Mouse (Mus musculus): ENCODE results near the gene Nxpe3. TPM values are rescaled to one million over a fixed set of nuclear protein-coding genes. Genes with fewer than 3 reads are reported as not detected.

Gene Nxpe3
- polyA plus RNA-seq, 1 experiment from 2014 or later = 0.85 TPM

- 93% methylated on average over 6 of the region's 6 CpGs for WGBS
- peaks cover 15% of the 10 kb centered on the region for H3K36me3 ChIP-seq (ENCODE audit: control insufficient read depth, insufficient read depth, low read length)
- H3K4me1 ChIP-seq (ENCODE audit: control insufficient read depth, insufficient read depth, low read length) = no peaks in the 10 kb centered on the region
- no peak overlapping the region for H3K4me3 ChIP-seq (replicated peaks; ENCODE audit: low read length)
- H3K27me3 ChIP-seq (ENCODE audit: control insufficient read depth, insufficient read depth, low read length) = no peaks in the 10 kb centered on the region
- no peak for ATAC-seq (ENCODE audit: insufficient read depth, low FRiP score)
- H3K27ac ChIP-seq (ENCODE audit: low read length) = no peak overlapping the region
- H3K9ac ChIP-seq (ENCODE audit: low read length) = no peak overlapping the region
- H3K9me3 ChIP-seq (replicated peaks; ENCODE audit: control insufficient read depth, low read length) = no peaks in the 10 kb centered on the region
- H3K4me2 ChIP-seq (ENCODE audit: low read depth, low read length) = no peak overlapping the region
Observed at GRCm38 (mm10) chr16:55809345-55809744, 85.7 kb downstream of the Nxpe3 start.

- H3K4me2 ChIP-seq (ENCODE audit: low read depth, low read length) = no peak overlapping the region
- no peak overlapping the region for H3K4me3 ChIP-seq (replicated peaks; ENCODE audit: low read length)
- no peak overlapping the region for H3K9ac ChIP-seq (ENCODE audit: low read length)
- no peak for ATAC-seq (ENCODE audit: insufficient read depth, low FRiP score)
- no peaks in the 10 kb centered on the region for H3K9me3 ChIP-seq (replicated peaks; ENCODE audit: control insufficient read depth, low read length)
- peaks cover 1% of the 10 kb centered on the region for H3K36me3 ChIP-seq (ENCODE audit: control insufficient read depth, insufficient read depth, low read length)
- no peaks in the 10 kb centered on the region for H3K4me1 ChIP-seq (ENCODE audit: control insufficient read depth, insufficient read depth, low read length)
- WGBS = 63% methylated on average over 6 of the region's 6 CpGs
- H3K27me3 ChIP-seq (ENCODE audit: control insufficient read depth, insufficient read depth, low read length) = no peaks in the 10 kb centered on the region
- no peak overlapping the region for H3K27ac ChIP-seq (ENCODE audit: low read length)
Observed at GRCm38 (mm10) chr16:55807505-55807932, 87.6 kb downstream of the Nxpe3 start.

GRCm38 (mm10) chr16:55804799-55805198, 90.3 kb downstream of the Nxpe3 start:
- Histone ChIP-seq H3K36me3 (ENCODE audit: control insufficient read depth, insufficient read depth, low read length) (no peaks in the 10 kb centered on the region), H3K4me3 (replicated peaks; ENCODE audit: low read length) (no peak overlapping the region), H3K27ac (ENCODE audit: low read length) (no peak overlapping the region), H3K27me3 (ENCODE audit: control insufficient read depth, insufficient read depth, low read length) (no peaks in the 10 kb centered on the region), H3K9me3 (replicated peaks; ENCODE audit: control insufficient read depth, low read length) (no peaks in the 10 kb centered on the region), H3K4me2 (ENCODE audit: low read depth, low read length) (no peak overlapping the region), H3K4me1 (ENCODE audit: control insufficient read depth, insufficient read depth, low read length) (no peaks in the 10 kb centered on the region), H3K9ac (ENCODE audit: low read length) (no peak overlapping the region)
- WGBS = 93% methylated on average over 1 of the region's 1 CpGs
- ATAC-seq (ENCODE audit: insufficient read depth, low FRiP score) = no peak

GRCm38 (mm10) chr16:55801629-55802028, 93.5 kb downstream of the Nxpe3 start:
- no peak for ATAC-seq (ENCODE audit: insufficient read depth, low FRiP score)
- H3K27ac ChIP-seq (ENCODE audit: low read length) = no peak overlapping the region
- 50% methylated on average over 1 of the region's 1 CpGs for WGBS

GRCm38 (mm10) chr16:55798845-55799244, 96.2 kb downstream of the Nxpe3 start:
- Histone ChIP-seq H3K36me3 (ENCODE audit: control insufficient read depth, insufficient read depth, low read length) (no peaks in the 10 kb centered on the region), H3K4me3 (replicated peaks; ENCODE audit: low read length) (no peak overlapping the region), H3K4me2 (ENCODE audit: low read depth, low read length) (no peak overlapping the region), H3K9ac (ENCODE audit: low read length) (no peak overlapping the region), H3K4me1 (ENCODE audit: control insufficient read depth, insufficient read depth, low read length) (peaks cover 5% of the 10 kb centered on the region; the same call in 1 of the 2 replicates), H3K27ac (ENCODE audit: low read length) (no peak overlapping the region), H3K27me3 (ENCODE audit: control insufficient read depth, insufficient read depth, low read length) (no peaks in the 10 kb centered on the region), H3K9me3 (replicated peaks; ENCODE audit: control insufficient read depth, low read length) (no peaks in the 10 kb centered on the region)
- no peak for ATAC-seq (ENCODE audit: insufficient read depth, low FRiP score)
- 65% methylated on average over 7 of the region's 7 CpGs for WGBS

More at GRCm38 (mm10) chr16:55801629-55802028, 93.5 kb downstream of the Nxpe3 start:
- H3K4me3 ChIP-seq (replicated peaks; ENCODE audit: low read length) = no peak overlapping the region
- peaks cover 5% of the 10 kb centered on the region; the same call in 1 of the 2 replicates for H3K4me1 ChIP-seq (ENCODE audit: control insufficient read depth, insufficient read depth, low read length)
- no peak overlapping the region for H3K4me2 ChIP-seq (ENCODE audit: low read depth, low read length)
- H3K36me3 ChIP-seq (ENCODE audit: control insufficient read depth, insufficient read depth, low read length) = no peaks in the 10 kb centered on the region
- no peaks in the 10 kb centered on the region for H3K9me3 ChIP-seq (replicated peaks; ENCODE audit: control insufficient read depth, low read length)
- no peaks in the 10 kb centered on the region for H3K27me3 ChIP-seq (ENCODE audit: control insufficient read depth, insufficient read depth, low read length)
- H3K9ac ChIP-seq (ENCODE audit: low read length) = no peak overlapping the region

DNA sequence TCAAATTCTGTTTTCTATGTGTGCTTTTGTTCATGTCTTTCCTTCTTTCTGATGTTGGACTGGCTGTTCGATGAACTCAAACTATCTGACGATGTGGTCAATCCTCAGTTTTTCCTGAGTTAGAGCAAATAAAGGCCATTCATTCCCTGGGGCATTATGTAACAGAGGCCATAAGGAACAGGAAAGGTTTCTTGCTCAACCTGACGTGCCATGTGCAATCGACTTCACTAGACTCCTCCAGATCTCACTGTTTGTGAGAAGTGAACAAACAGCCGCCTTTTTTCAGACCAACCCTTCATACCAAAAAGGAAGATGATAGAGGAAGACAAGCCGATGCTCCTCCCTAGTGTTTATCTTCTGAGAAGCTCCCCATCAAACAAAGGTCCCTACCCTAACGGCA, 104.8 kb downstream of the Nxpe3 start:
- Histone ChIP-seq H3K27ac (ENCODE audit: low read length) (no peak overlapping the region), H3K4me1 (ENCODE audit: control insufficient read depth, insufficient read depth, low read length) (no peaks in the 10 kb centered on the region)
- ATAC-seq (ENCODE audit: insufficient read depth, low FRiP score) = no peak

More for the DNA sequence above, 104.8 kb downstream of the Nxpe3 start:
- 79% methylated on average over 7 of the region's 7 CpGs for WGBS
- no peak overlapping the region for H3K9ac ChIP-seq (ENCODE audit: low read length)
- H3K9me3 ChIP-seq (replicated peaks; ENCODE audit: control insufficient read depth, low read length) = no peaks in the 10 kb centered on the region
- no peak overlapping the region for H3K4me2 ChIP-seq (ENCODE audit: low read depth, low read length)
- no peak overlapping the region for H3K4me3 ChIP-seq (replicated peaks; ENCODE audit: low read length)
- no peaks in the 10 kb centered on the region for H3K36me3 ChIP-seq (ENCODE audit: control insufficient read depth, insufficient read depth, low read length)
- H3K27me3 ChIP-seq (ENCODE audit: control insufficient read depth, insufficient read depth, low read length) = no peaks in the 10 kb centered on the region

Other genes with a start within 250 kb of the Nxpe3 start
- 10.0 and 10.6 TPM in 2 replicates for gene Nfkbiz, start 56.4 kb downstream of the Nxpe3 start, polyA plus RNA-seq (2015; fragmentation: Nextera tagmentation; extraction: Ambion mirVana)
- gene Cep97, start 39.6 kb upstream of the Nxpe3 start, polyA plus RNA-seq (2015; fragmentation: Nextera tagmentation; extraction: Ambion mirVana) = 6.8 TPM in 2 replicates
- gene Rpl24, start 71.0 kb upstream of the Nxpe3 start, polyA plus RNA-seq (2015; fragmentation: Nextera tagmentation; extraction: Ambion mirVana) = 560 and 735 TPM in 2 replicates
- gene Zbtb11, start 78.6 kb upstream of the Nxpe3 start, polyA plus RNA-seq (2015; fragmentation: Nextera tagmentation; extraction: Ambion mirVana) = 14.8 and 15.8 TPM in 2 replicates
- 200 and 216 TPM in 2 replicates for gene Pcnp, start 134.5 kb upstream of the Nxpe3 start, polyA plus RNA-seq (2015; fragmentation: Nextera tagmentation; extraction: Ambion mirVana)
- 22.6 and 28.5 TPM in 2 replicates for gene Trmt10c, start 142.5 kb upstream of the Nxpe3 start, polyA plus RNA-seq (2015; fragmentation: Nextera tagmentation; extraction: Ambion mirVana)
- 27.0 and 27.3 TPM in 2 replicates for gene Senp7, start 153.1 kb upstream of the Nxpe3 start, polyA plus RNA-seq (2015; fragmentation: Nextera tagmentation; extraction: Ambion mirVana)

Measured in stomach, embryonic 16.5 days (tissue).